22 mouse cellular contexts compared by ENCODE assay signal in the genomic region with DNA sequence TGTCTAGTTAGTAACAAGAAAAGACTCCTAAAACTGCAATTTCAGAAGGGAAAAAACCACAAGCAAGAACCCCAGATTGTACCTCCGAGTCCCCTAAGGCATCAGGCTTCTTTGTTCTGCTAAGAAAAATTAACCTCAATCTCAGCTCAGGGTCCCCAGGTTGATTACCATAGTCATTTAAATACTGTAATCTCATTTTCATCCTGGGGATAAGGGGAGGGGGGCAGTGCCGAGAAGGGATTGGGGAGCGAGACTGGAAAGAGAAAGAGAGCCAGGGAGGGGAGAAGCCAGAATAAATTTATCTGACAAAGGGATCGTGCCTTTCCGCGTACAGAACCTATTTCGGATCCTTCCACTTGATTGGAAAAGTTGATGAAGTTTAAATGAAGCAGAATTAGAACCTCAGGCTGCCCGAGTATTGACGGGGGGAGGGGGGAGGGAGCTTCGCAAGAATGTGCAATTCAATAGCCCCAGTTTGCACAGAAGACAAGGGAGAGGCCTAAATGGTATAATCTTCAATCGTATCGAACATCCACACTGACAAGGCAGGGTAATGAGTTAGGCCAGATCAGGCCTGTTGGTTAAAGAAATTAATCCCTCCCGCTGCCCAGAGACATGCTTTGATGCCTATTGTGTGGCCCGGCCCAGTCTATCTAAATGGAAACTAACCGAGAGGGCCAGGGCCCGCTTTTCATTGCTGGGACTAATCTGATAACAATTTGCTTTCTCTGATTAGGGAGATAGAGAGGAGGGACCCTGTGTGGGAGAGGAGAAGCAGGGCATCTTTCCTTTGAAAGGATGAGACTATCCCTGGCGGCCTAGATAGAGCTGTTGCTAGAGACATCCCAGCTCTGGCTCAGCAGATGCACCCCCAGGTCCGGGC. TPM values are rescaled to one million over a fixed set of nuclear protein-coding genes. Genes with fewer than 3 reads are reported as not detected.
DNase-seq lines count a peak whose midpoint lies in the region; ATAC-seq lines count a peak whose summit lies in the region.
"Had no signal": no experiment of that assay in that cellular context is flagged by ENCODE, and none has a peak within 500 bp of the region (broad histone marks: within the 10 kb centered on the region; RNA-seq: fewer than 3 reads in every experiment).

No protein-coding gene starts in this region.

- no peak overlapping the region for H3K9ac ChIP-seq in forebrain, embryonic 12.5 days
- no peak overlapping the region for H3K9ac ChIP-seq in forebrain, embryonic 16.5 days (replicated peaks; ENCODE audit: low read depth, low read length)
- H3K9ac ChIP-seq in hindbrain, embryonic 14.5 days = no peak overlapping the region
- 0 out of 2 replicates have a peak overlapping the region, but pooled peaks have one; percentile 7 for H3K9ac ChIP-seq in midbrain, embryonic 14.5 days (replicated peaks; ENCODE audit: low read length)
- H3K9ac ChIP-seq: embryonic facial prominence, embryonic 12.5 days; heart, embryonic 13.5 days; intestine, embryonic 15.5 days; kidney, embryonic 15.5 days; limb, embryonic 12.5 days; liver, embryonic 12.5 days had no signal

- peak overlapping the region; percentile 10; the same call in 1 of the 2 replicates for H3K4me2 ChIP-seq in forebrain, embryonic 12.5 days
- H3K4me2 ChIP-seq in forebrain, embryonic 16.5 days (ENCODE audit: low read length) = no peak overlapping the region
- no peak overlapping the region for H3K4me2 ChIP-seq in hindbrain, embryonic 14.5 days (replicated peaks)
- peak overlapping the region; percentile 0; the same call in 1 of the 2 replicates for H3K4me2 ChIP-seq in midbrain, embryonic 14.5 days (ENCODE audit: low read length)
- H3K4me2 ChIP-seq: embryonic facial prominence, embryonic 12.5 days; heart, embryonic 13.5 days; intestine, embryonic 15.5 days; kidney, embryonic 15.5 days; limb, embryonic 12.5 days; liver, embryonic 12.5 days had no signal

- H3K27me3 ChIP-seq in forebrain, embryonic 12.5 days = peaks cover 100% of the 10 kb centered on the region
- H3K27me3 ChIP-seq in forebrain, embryonic 16.5 days (replicated peaks; ENCODE audit: control insufficient read depth, insufficient read depth, low read length) = peaks cover 78% of the 10 kb centered on the region
- H3K27me3 ChIP-seq in hindbrain, embryonic 14.5 days (ENCODE audit: control insufficient read depth, insufficient read depth, low read length) = peaks cover 27% of the 10 kb centered on the region
- H3K27me3 ChIP-seq in midbrain, embryonic 14.5 days (ENCODE audit: control insufficient read depth, insufficient read depth, low read length) = peaks cover 28% of the 10 kb centered on the region; the same call in 1 of the 2 replicates

- no peaks in the 10 kb centered on the region for H3K9me3 ChIP-seq in forebrain, embryonic 12.5 days
- no peaks in the 10 kb centered on the region for H3K9me3 ChIP-seq in forebrain, embryonic 16.5 days (ENCODE audit: control insufficient read depth, low read length)
- H3K9me3 ChIP-seq in hindbrain, embryonic 14.5 days (ENCODE audit: control insufficient read depth, low read length) = no peaks in the 10 kb centered on the region
- H3K9me3 ChIP-seq in midbrain, embryonic 14.5 days (ENCODE audit: control insufficient read depth, low read length) = no peaks in the 10 kb centered on the region
- H3K9me3 ChIP-seq: embryonic facial prominence, embryonic 12.5 days; heart, embryonic 13.5 days; intestine, embryonic 15.5 days; kidney, embryonic 15.5 days; limb, embryonic 12.5 days; liver, embryonic 12.5 days had no signal

- 1% methylated on average over 18 of the region's 18 CpGs for WGBS in forebrain, embryonic 12.5 days
- WGBS in forebrain, embryonic 16.5 days = 4% methylated on average over 18 of the region's 18 CpGs
- 5% methylated on average over 18 of the region's 18 CpGs for WGBS in hindbrain, embryonic 14.5 days
- 2% methylated on average over 18 of the region's 18 CpGs for WGBS in midbrain, embryonic 14.5 days

- no peak overlapping the region for H3K27ac ChIP-seq in forebrain, embryonic 12.5 days
- no peak overlapping the region for H3K27ac ChIP-seq in forebrain, embryonic 16.5 days (ENCODE audit: low read length)
- H3K27ac ChIP-seq in hindbrain, embryonic 14.5 days = peak overlapping the region; percentile 23; the same call in 1 of the 2 replicates
- H3K27ac ChIP-seq in midbrain, embryonic 14.5 days (replicated peaks; ENCODE audit: low read depth, low read length) = peak overlapping the region; percentile 71
- H3K27ac ChIP-seq: embryonic facial prominence, embryonic 12.5 days; heart, embryonic 13.5 days; intestine, embryonic 15.5 days; kidney, embryonic 15.5 days; limb, embryonic 12.5 days; liver, embryonic 12.5 days had no signal

- H3K36me3 ChIP-seq in forebrain, embryonic 12.5 days (replicated peaks) = no peaks in the 10 kb centered on the region
- H3K36me3 ChIP-seq in forebrain, embryonic 16.5 days (ENCODE audit: control insufficient read depth, insufficient read depth) = no peaks in the 10 kb centered on the region
- H3K36me3 ChIP-seq in hindbrain, embryonic 14.5 days (replicated peaks; ENCODE audit: control insufficient read depth, insufficient read depth) = no peaks in the 10 kb centered on the region
- H3K36me3 ChIP-seq in midbrain, embryonic 14.5 days (ENCODE audit: control insufficient read depth, insufficient read depth, low read length) = no peaks in the 10 kb centered on the region
- H3K36me3 ChIP-seq: embryonic facial prominence, embryonic 12.5 days; heart, embryonic 13.5 days; intestine, embryonic 15.5 days; kidney, embryonic 15.5 days; limb, embryonic 12.5 days; liver, embryonic 12.5 days had no signal

- DNase-seq in hindbrain, embryonic 14.5 days (ENCODE audit: low spot score) = no peak
- DNase-seq in midbrain, embryonic 14.5 days = peak; percentile 79
- no peak for DNase-seq in heart, postnatal 4 days
- DNase-seq in ovary, postnatal 36 days (ENCODE audit: low spot score) = no peak
- DNase-seq in cerebellum, adult 9-10 months = no peak
- DNase-seq: adrenal gland, postnatal 14 days; cerebellum, adult 18-20 months; gastrocnemius, postnatal 10 days; heart, adult 11 months; lung, adult 2 months; thymus, postnatal 4 days had no signal

- H3K4me1 ChIP-seq in forebrain, embryonic 12.5 days = peaks cover 31% of the 10 kb centered on the region
- no peaks in the 10 kb centered on the region; the same call in 1 of the 2 replicates for H3K4me1 ChIP-seq in forebrain, embryonic 16.5 days (replicated peaks; ENCODE audit: control insufficient read depth, insufficient read depth, low read length)
- 0 out of 2 replicates have a peak, but pooled peaks cover 13% of the 10 kb centered on the region for H3K4me1 ChIP-seq in hindbrain, embryonic 14.5 days (replicated peaks; ENCODE audit: control insufficient read depth, insufficient read depth, low read length)
- H3K4me1 ChIP-seq in midbrain, embryonic 14.5 days (ENCODE audit: control insufficient read depth, insufficient read depth, low read length) = peaks cover 36% of the 10 kb centered on the region
- H3K4me1 ChIP-seq: embryonic facial prominence, embryonic 12.5 days; heart, embryonic 13.5 days; intestine, embryonic 15.5 days; kidney, embryonic 15.5 days; limb, embryonic 12.5 days; liver, embryonic 12.5 days had no signal

- no peak overlapping the region for H3K4me3 ChIP-seq in forebrain, embryonic 12.5 days (replicated peaks)
- no peak overlapping the region for H3K4me3 ChIP-seq in forebrain, embryonic 16.5 days (replicated peaks; ENCODE audit: low read length)
- no peak overlapping the region for H3K4me3 ChIP-seq in hindbrain, embryonic 14.5 days (replicated peaks; ENCODE audit: low read length)
- H3K4me3 ChIP-seq in midbrain, embryonic 14.5 days (replicated peaks; ENCODE audit: low read depth, low read length) = no peak overlapping the region
- H3K4me3 ChIP-seq: embryonic facial prominence, embryonic 12.5 days; erythroblast, embryonic 14.5 days; heart, embryonic 13.5 days; intestine, embryonic 15.5 days; kidney, embryonic 15.5 days; limb, embryonic 12.5 days; liver, embryonic 12.5 days; megakaryocyte, embryonic 14.5 days had no signal

- peak; percentile 63; the same call in 1 of the 2 replicates for ATAC-seq in forebrain, embryonic 12.5 days (ENCODE audit: low FRiP score)
- no peak for ATAC-seq in forebrain, embryonic 16.5 days
- ATAC-seq in hindbrain, embryonic 14.5 days (ENCODE audit: low FRiP score) = peak; percentile 46; the same call in 1 of the 2 replicates
- peak; percentile 63; the same call in 1 of the 2 replicates for ATAC-seq in midbrain, embryonic 14.5 days (ENCODE audit: low FRiP score, low TSS enrichment)
- ATAC-seq: intestine, embryonic 15.5 days; liver, embryonic 12.5 days had no signal

RNA-seq across cellular contexts. Expression of a gene that starts 14.0 kb away (rescaled TPM):
- polyA plus RNA-seq in forebrain, embryonic 12.5 days (2016; fragmentation: Nextera tagmentation; extraction: Ambion mirVana) = 0.19 and 0.26 TPM in 2 replicates
- polyA plus RNA-seq in forebrain, embryonic 16.5 days (2015; fragmentation: Nextera tagmentation; extraction: Ambion mirVana) = 0.20 TPM in 1 of 2 replicates, not detected in the other
- 0.56 and 0.78 TPM in 2 replicates for polyA plus RNA-seq in hindbrain, embryonic 14.5 days (2014; fragmentation: Nextera tagmentation; extraction: Ambion mirVana)
- polyA plus RNA-seq in midbrain, embryonic 14.5 days (2014; fragmentation: Nextera tagmentation; extraction: Ambion mirVana) = 1.1 and 1.3 TPM in 2 replicates
- total RNA-seq in heart, postnatal 4 days (2021) = under 1 TPM in 1 of 2 experiments, not detected in 1; 0.27 TPM
- total RNA-seq: gastrocnemius, postnatal 10 days; heart, postnatal 25 days had no signal
- polyA plus RNA-seq: erythroblast, embryonic 14.5 days had no signal

RNA-seq across cellular contexts. Expression of a gene that starts 19.2 kb away (rescaled TPM):
- polyA plus RNA-seq in forebrain, embryonic 12.5 days (2016; fragmentation: Nextera tagmentation; extraction: Ambion mirVana) = 10.9 and 12.5 TPM in 2 replicates
- 9.6 and 9.8 TPM in 2 replicates for polyA plus RNA-seq in forebrain, embryonic 16.5 days (2015; fragmentation: Nextera tagmentation; extraction: Ambion mirVana)
- 5.7 and 6.0 TPM in 2 replicates for polyA plus RNA-seq in hindbrain, embryonic 14.5 days (2014; fragmentation: Nextera tagmentation; extraction: Ambion mirVana)
- 6.9 and 7.4 TPM in 2 replicates for polyA plus RNA-seq in midbrain, embryonic 14.5 days (2014; fragmentation: Nextera tagmentation; extraction: Ambion mirVana)
- total RNA-seq in heart, postnatal 4 days (2021) = 1 to 10 TPM; 6.1 to 6.3 TPM

Comparison
In these comparisons a context has a peak if more than half of its experiments do, and no peak if none do; other contexts are left out.
1. H3K4me2 ChIP-seq: peak in forebrain, embryonic 12.5 days (single experiment) and midbrain, embryonic 14.5 days (single experiment); none in forebrain, embryonic 16.5 days (single experiment) and hindbrain, embryonic 14.5 days (single experiment).
2. H3K27ac ChIP-seq: peak in hindbrain, embryonic 14.5 days (single experiment) and midbrain, embryonic 14.5 days (single experiment); none in forebrain, embryonic 12.5 days (single experiment) and forebrain, embryonic 16.5 days (single experiment).